Mouse (Mus musculus): Measurements from ENCODE around the gene Mgst2. TPM values are rescaled to one million over a fixed set of nuclear protein-coding genes. Genes with fewer than 3 reads are reported as not detected.

The Mgst2 gene
- polyA plus RNA-seq, 1 experiment: 0.34 TPM

- no peak overlapping the region for H3K4me3 ChIP-seq (replicated peaks; ENCODE audit: insufficient read depth, low read depth, low read length)
- H3K27me3 ChIP-seq (ENCODE audit: control insufficient read depth, insufficient read depth, low read length): no peaks in the 10 kb centered on the region
- DNase-seq: no peak
- no peaks in the 10 kb centered on the region for H3K4me1 ChIP-seq (ENCODE audit: control insufficient read depth, insufficient read depth, low read length)
- 92% methylated on average over 4 of the region's 4 CpGs for WGBS
- TF ChIP-seq CTCF (IDR thresholded peaks at IDR 0.05; ENCODE audit: borderline replicate concordance, insufficient read depth, low read depth, low read length) (no peak), POLR2A (IDR thresholded peaks at IDR 0.05; ENCODE audit: borderline replicate concordance, insufficient read depth, low read length) (no peak)
- H3K27ac ChIP-seq (ENCODE audit: insufficient read depth, low read length): no peak overlapping the region
Measured at GRCm38 (mm10) chr3:51647356-51647755, 12.8 kb upstream of the Mgst2 start.

- peak; percentile 75 to 79 for DNase-seq
- Histone ChIP-seq H3K27ac (ENCODE audit: insufficient read depth, low read length) (no peak overlapping the region), H3K4me3 (replicated peaks; ENCODE audit: insufficient read depth, low read depth, low read length) (no peak overlapping the region), H3K27me3 (ENCODE audit: control insufficient read depth, insufficient read depth, low read length) (no peaks in the 10 kb centered on the region), H3K4me1 (ENCODE audit: control insufficient read depth, insufficient read depth, low read length) (no peaks in the 10 kb centered on the region)
- TF ChIP-seq POLR2A (IDR thresholded peaks at IDR 0.05; ENCODE audit: borderline replicate concordance, insufficient read depth, low read length) (no peak), CTCF (IDR thresholded peaks at IDR 0.05; ENCODE audit: borderline replicate concordance, insufficient read depth, low read depth, low read length) (peak; percentile 96)
- 39% methylated on average over 15 of the region's 15 CpGs for WGBS
Measured at GRCm38 (mm10) chr3:51648037-51648664, 12.0 kb upstream of the Mgst2 start.

- WGBS: 92% methylated on average over 8 of the region's 8 CpGs
- DNase-seq: no peak
- no peak overlapping the region for H3K27ac ChIP-seq (ENCODE audit: insufficient read depth, low read length)
- TF ChIP-seq POLR2A (IDR thresholded peaks at IDR 0.05; ENCODE audit: borderline replicate concordance, insufficient read depth, low read length) (no peak), CTCF (IDR thresholded peaks at IDR 0.05; ENCODE audit: borderline replicate concordance, insufficient read depth, low read depth, low read length) (no peak)
- H3K4me1 ChIP-seq (ENCODE audit: control insufficient read depth, insufficient read depth, low read length): no peaks in the 10 kb centered on the region
- H3K27me3 ChIP-seq (ENCODE audit: control insufficient read depth, insufficient read depth, low read length): no peaks in the 10 kb centered on the region
- no peak overlapping the region for H3K4me3 ChIP-seq (replicated peaks; ENCODE audit: insufficient read depth, low read depth, low read length)
Measured at GRCm38 (mm10) chr3:51649426-51649825, 10.7 kb upstream of the Mgst2 start.

GRCm38 (mm10) chr3:51649986-51650385 lies 10.2 kb upstream of the Mgst2 start:
- no peaks in the 10 kb centered on the region for H3K27me3 ChIP-seq (ENCODE audit: control insufficient read depth, insufficient read depth, low read length)
- WGBS: 81% methylated on average over 8 of the region's 8 CpGs
- H3K4me1 ChIP-seq (ENCODE audit: control insufficient read depth, insufficient read depth, low read length): no peaks in the 10 kb centered on the region
- H3K27ac ChIP-seq (ENCODE audit: insufficient read depth, low read length): no peak overlapping the region
- TF ChIP-seq CTCF (IDR thresholded peaks at IDR 0.05; ENCODE audit: borderline replicate concordance, insufficient read depth, low read depth, low read length) (no peak), POLR2A (IDR thresholded peaks at IDR 0.05; ENCODE audit: borderline replicate concordance, insufficient read depth, low read length) (no peak)
- DNase-seq: no peak
- no peak overlapping the region for H3K4me3 ChIP-seq (replicated peaks; ENCODE audit: insufficient read depth, low read depth, low read length)

GRCm38 (mm10) chr3:51651149-51651548 lies 9.0 kb upstream of the Mgst2 start:
- H3K4me1 ChIP-seq (ENCODE audit: control insufficient read depth, insufficient read depth, low read length): no peaks in the 10 kb centered on the region
- 80% methylated on average over 2 of the region's 2 CpGs for WGBS
- no peak for DNase-seq
- no peak overlapping the region for H3K4me3 ChIP-seq (replicated peaks; ENCODE audit: insufficient read depth, low read depth, low read length)
- H3K27ac ChIP-seq (ENCODE audit: insufficient read depth, low read length): no peak overlapping the region
- no peaks in the 10 kb centered on the region for H3K27me3 ChIP-seq (ENCODE audit: control insufficient read depth, insufficient read depth, low read length)
- no peak for TF ChIP-seq POLR2A (IDR thresholded peaks at IDR 0.05; ENCODE audit: borderline replicate concordance, insufficient read depth, low read length)
- TF ChIP-seq CTCF (IDR thresholded peaks at IDR 0.05; ENCODE audit: borderline replicate concordance, insufficient read depth, low read depth, low read length): no peak

GRCm38 (mm10) chr3:51652292-51652691 lies 7.9 kb upstream of the Mgst2 start:
- H3K27ac ChIP-seq (ENCODE audit: insufficient read depth, low read length): no peak overlapping the region
- H3K4me1 ChIP-seq (ENCODE audit: control insufficient read depth, insufficient read depth, low read length): no peaks in the 10 kb centered on the region
- WGBS: 3% methylated on average over 9 of the region's 9 CpGs
- no peak for TF ChIP-seq POLR2A (IDR thresholded peaks at IDR 0.05; ENCODE audit: borderline replicate concordance, insufficient read depth, low read length)
- TF ChIP-seq CTCF (IDR thresholded peaks at IDR 0.05; ENCODE audit: borderline replicate concordance, insufficient read depth, low read depth, low read length): peak; percentile 72
- H3K27me3 ChIP-seq (ENCODE audit: control insufficient read depth, insufficient read depth, low read length): no peaks in the 10 kb centered on the region
- H3K4me3 ChIP-seq (replicated peaks; ENCODE audit: insufficient read depth, low read depth, low read length): peak overlapping the region; percentile 33
- DNase-seq: peak; percentile 83 to 87

- WGBS: 10% methylated on average over 9 of the region's 9 CpGs
- TF ChIP-seq CTCF (IDR thresholded peaks at IDR 0.05; ENCODE audit: borderline replicate concordance, insufficient read depth, low read depth, low read length) (no peak), POLR2A (IDR thresholded peaks at IDR 0.05; ENCODE audit: borderline replicate concordance, insufficient read depth, low read length) (no peak)
- DNase-seq: peak; percentile 23 to 34
- H3K27ac ChIP-seq (ENCODE audit: insufficient read depth, low read length): no peak overlapping the region
- no peak overlapping the region for H3K4me3 ChIP-seq (replicated peaks; ENCODE audit: insufficient read depth, low read depth, low read length)
- no peaks in the 10 kb centered on the region for H3K27me3 ChIP-seq (ENCODE audit: control insufficient read depth, insufficient read depth, low read length)
- no peaks in the 10 kb centered on the region for H3K4me1 ChIP-seq (ENCODE audit: control insufficient read depth, insufficient read depth, low read length)
Measured at GRCm38 (mm10) chr3:51652701-51653100, 7.5 kb upstream of the Mgst2 start.

- WGBS: 89% methylated on average over 6 of the region's 6 CpGs
- TF ChIP-seq CTCF (IDR thresholded peaks at IDR 0.05; ENCODE audit: borderline replicate concordance, insufficient read depth, low read depth, low read length): no peak
- TF ChIP-seq POLR2A (IDR thresholded peaks at IDR 0.05; ENCODE audit: borderline replicate concordance, insufficient read depth, low read length): no peak
Measured at GRCm38 (mm10) chr3:51654303-51655055, 5.7 kb upstream of the Mgst2 start.

More at GRCm38 (mm10) chr3:51654303-51655055, 5.7 kb upstream of the Mgst2 start:
- no peaks in the 10 kb centered on the region for H3K4me1 ChIP-seq (ENCODE audit: control insufficient read depth, insufficient read depth, low read length)
- no peaks in the 10 kb centered on the region for H3K27me3 ChIP-seq (ENCODE audit: control insufficient read depth, insufficient read depth, low read length)
- no peak overlapping the region for H3K4me3 ChIP-seq (replicated peaks; ENCODE audit: insufficient read depth, low read depth, low read length)
- H3K27ac ChIP-seq (ENCODE audit: insufficient read depth, low read length): no peak overlapping the region
- DNase-seq: no peak

Measured in cerebellum, adult 2 months (tissue).